Mouse (Mus musculus): ENCODE data around the gene Fmnl2.

- TF ChIP-seq USF1 (IDR thresholded peaks at IDR 0.05; ENCODE audit: low read depth) (no peak), TCF3 (IDR thresholded peaks at IDR 0.05; ENCODE audit: insufficient read length, low read depth) (no peak), POLR2A (IDR thresholded peaks at IDR 0.05; ENCODE audit: insufficient read length, low read depth) (no peak), POLR2AphosphoS2 (IDR thresholded peaks at IDR 0.05; ENCODE audit: insufficient read length, low read depth) (no peak), MYOD1 (IDR thresholded peaks at IDR 0.05; ENCODE audit: control insufficient read depth in 1 of 3, insufficient read length in 2 of 3, low read depth in 2 of 3) (no peak)
Measured at GRCm38 (mm10) chr2:53061363-53062000, 203.8 kb downstream of the Fmnl2 start.

Data from myocyte (in vitro differentiated cells).